Mouse (Mus musculus): ENCODE measurements at regions not wholly inside any gene's neighbourhood (a gene's known extent, or its start where the extent isn't known, plus 50 kb on each side); places are given as distances from the start of the nearest gene placed in this dataset.
"Not testable (repeated sequence)": the region's sequence is repeated elsewhere in the genome, so short reads cannot be mapped to it uniquely, and the experiment has no call there.

- DNase-seq, result no peak
Observed at GRCm38 (mm10) chr13:46026018-46026417, 61.2 kb upstream of the Atxn1 start.

- DNase-seq, result no peak
Observed at GRCm38 (mm10) chr13:46023630-46024041, 58.8 kb upstream of the Atxn1 start.

- DNase-seq, result no peak
Observed at GRCm38 (mm10) chr13:46023187-46023586, 58.4 kb upstream of the Atxn1 start.

GRCm38 (mm10) chr13:46020945-46021835 lies 56.4 kb upstream of the Atxn1 start:
- no peak for DNase-seq

GRCm38 (mm10) chr13:46019431-46020166 lies 54.8 kb upstream of the Atxn1 start:
- DNase-seq, result no peak

- no peak for DNase-seq
Observed at GRCm38 (mm10) chr13:46018903-46019430, 54.2 kb upstream of the Atxn1 start.

- no peak for DNase-seq
Observed at GRCm38 (mm10) chr13:46017742-46018141, 52.9 kb upstream of the Atxn1 start.

GRCm38 (mm10) chr13:46017011-46017410 lies 52.2 kb upstream of the Atxn1 start:
- DNase-seq, result not testable (repeated sequence)

- DNase-seq, result no peak
Observed at GRCm38 (mm10) chr13:46015231-46015630, 50.4 kb upstream of the Atxn1 start.

GRCm38 (mm10) chr13:46014637-46015036 lies 49.8 kb upstream of the Atxn1 start:
- no peak for DNase-seq

Data from right cerebral cortex, postnatal 14 days (tissue).